In the genomic region with DNA sequence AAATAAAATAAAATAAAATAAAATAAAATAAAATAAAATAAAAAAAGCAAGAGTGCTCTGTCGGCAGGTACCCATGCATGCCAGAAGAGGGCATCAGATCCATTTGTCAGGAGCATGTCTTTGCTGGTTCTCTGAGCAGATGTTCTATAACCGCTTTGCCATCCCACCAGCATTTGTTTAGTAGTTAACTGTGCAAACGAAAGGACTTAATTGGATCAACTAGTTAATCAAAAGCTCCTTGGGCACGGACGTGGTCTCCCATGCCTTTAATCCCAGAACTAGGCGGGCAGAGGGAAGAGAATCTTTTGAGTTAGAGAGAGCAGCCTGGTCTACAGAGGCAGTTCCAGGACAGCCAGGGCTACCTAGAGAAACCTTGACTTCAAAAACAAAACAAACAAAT, we compare ENCODE assay signal across 8 mouse cellular contexts. TPM values are rescaled to one million over a fixed set of nuclear protein-coding genes. Genes with fewer than 3 reads are reported as not detected.
A peak's percentile ranks its signal among the peaks of the same experiment; 100 is the strongest.
DNase-seq lines count a peak whose midpoint lies in the region; ATAC-seq and TF ChIP-seq lines count a peak whose summit lies in the region.

No protein-coding gene starts in this region.

- H3K4me1 ChIP-seq in heart, embryonic 10.5 days, result peaks cover 7% of the 10 kb centered on the region
- H3K4me1 ChIP-seq in cortical plate, adult 2 months (ENCODE audit: control insufficient read depth, insufficient read depth, low read length), result no peaks in the 10 kb centered on the region
- no peaks in the 10 kb centered on the region for H3K4me1 ChIP-seq in intestine, postnatal 0 days (replicated peaks; ENCODE audit: control insufficient read depth, insufficient read depth, low read length)
- H3K4me1 ChIP-seq in neural tube, embryonic 13.5 days (replicated peaks), result no peaks in the 10 kb centered on the region; the same call in 1 of the 2 replicates

- TF ChIP-seq POLR2A in cortical plate, adult 2 months (IDR thresholded peaks at IDR 0.05; ENCODE audit: extremely low read depth, insufficient read depth, low read length), result no peak

- H3K27ac ChIP-seq in heart, embryonic 10.5 days, result no peak overlapping the region
- no peak overlapping the region for H3K27ac ChIP-seq in cortical plate, adult 2 months (ENCODE audit: insufficient read depth, low read length)
- no peak overlapping the region for H3K27ac ChIP-seq in intestine, postnatal 0 days (ENCODE audit: low read depth, low read length)
- H3K27ac ChIP-seq in neural tube, embryonic 13.5 days (replicated peaks), result no peak overlapping the region

- no peak overlapping the region for H3K9ac ChIP-seq in intestine, postnatal 0 days (ENCODE audit: low read depth, low read length)
- H3K9ac ChIP-seq in neural tube, embryonic 13.5 days, result no peak overlapping the region

- H3K4me2 ChIP-seq in intestine, postnatal 0 days (replicated peaks; ENCODE audit: low read depth), result no peak overlapping the region
- no peak overlapping the region; the same call in 1 of the 2 replicates for H3K4me2 ChIP-seq in neural tube, embryonic 13.5 days

- H3K27me3 ChIP-seq in heart, embryonic 10.5 days (ENCODE audit: insufficient read depth, poor library complexity, severe bottlenecking), result peaks cover 26% of the 10 kb centered on the region
- peaks cover 75% of the 10 kb centered on the region for H3K27me3 ChIP-seq in intestine, postnatal 0 days (replicated peaks; ENCODE audit: control insufficient read depth, insufficient read depth, low read length)
- peaks cover 89% of the 10 kb centered on the region for H3K27me3 ChIP-seq in neural tube, embryonic 13.5 days

- intact Hi-C loops in heart, postnatal 36 days (cut with DNase I), result loop anchor here (5.0 kb wide), 1 partner anchor 115 kb away; no protein-coding TSS in a partner anchor

- TF ChIP-seq CTCF in cortical plate, adult 2 months (IDR thresholded peaks at IDR 0.05; ENCODE audit: extremely low read depth, insufficient read depth, low read length), result peak; percentile 48; the same call in 1 of the 2 replicates
- peak; percentile 71 for TF ChIP-seq CTCF in intestine, postnatal 0 days (IDR thresholded peaks at IDR 0.05; ENCODE audit: low read depth)

- H3K4me3 ChIP-seq in heart, embryonic 10.5 days, result peak overlapping the region; percentile 60
- no peak overlapping the region for H3K4me3 ChIP-seq in cortical plate, adult 2 months (ENCODE audit: insufficient read depth, low read length)
- H3K4me3 ChIP-seq in intestine, postnatal 0 days (ENCODE audit: low read depth, low read length), result no peak overlapping the region
- no peak overlapping the region for H3K4me3 ChIP-seq in neural tube, embryonic 13.5 days

- WGBS in heart, embryonic 10.5 days, result 3% methylated on average over 6 of the region's 6 CpGs
- WGBS in intestine, postnatal 0 days, result 4% methylated on average over 6 of the region's 6 CpGs
- 3% methylated on average over 6 of the region's 6 CpGs for WGBS in neural tube, embryonic 13.5 days

- no peak for DNase-seq in heart, embryonic 10.5 days (ENCODE audit: low spot score)
- DNase-seq in heart, postnatal 36 days, result no peak
- peak; percentile 70 for DNase-seq in CD4-positive helper T cell, adult 2 months (ENCODE audit: low read depth, low spot score)
- no peak for DNase-seq in cerebellum, postnatal 25 days
- no peak for DNase-seq in layer of hippocampus, postnatal 10 days (ENCODE audit: low spot score in 2 of 2)

- no peak for ATAC-seq in intestine, postnatal 0 days
- ATAC-seq in neural tube, embryonic 13.5 days (ENCODE audit: low read depth), result peak; percentile 54; the same call in 1 of the 2 replicates

- H3K36me3 ChIP-seq in heart, embryonic 10.5 days, result no peaks in the 10 kb centered on the region
- H3K36me3 ChIP-seq in intestine, postnatal 0 days (ENCODE audit: control insufficient read depth, insufficient read depth), result no peaks in the 10 kb centered on the region
- H3K36me3 ChIP-seq in neural tube, embryonic 13.5 days, result no peaks in the 10 kb centered on the region

- H3K9me3 ChIP-seq in heart, embryonic 10.5 days, result no peaks in the 10 kb centered on the region
- no peaks in the 10 kb centered on the region for H3K9me3 ChIP-seq in intestine, postnatal 0 days (ENCODE audit: control insufficient read depth)
- H3K9me3 ChIP-seq in neural tube, embryonic 13.5 days, result no peaks in the 10 kb centered on the region

RNA-seq across cellular contexts. Expression of gene Fcgr1, which starts 33.4 kb away (rescaled TPM):
- 0.18 and 0.35 TPM in 2 replicates for polyA plus RNA-seq in heart, embryonic 10.5 days (2016; fragmentation: Nextera tagmentation; extraction: Ambion mirVana)
- total RNA-seq in heart, postnatal 36 days (2021), result 1 to 10 TPM in 1 of 2 experiments, under 1 TPM in 1; 0.47 to 1.4 TPM
- polyA plus RNA-seq in cortical plate, adult 2 months (2012; rRNA removed), result 3.6 and 5.1 TPM in 2 replicates
- 2.7 TPM in 2 replicates for polyA plus RNA-seq in intestine, postnatal 0 days (2015; fragmentation: Nextera tagmentation; extraction: Ambion mirVana)
- polyA plus RNA-seq in neural tube, embryonic 13.5 days (2015; fragmentation: Nextera tagmentation; extraction: Ambion mirVana), result 1.9 and 2.1 TPM in 2 replicates
- total RNA-seq in layer of hippocampus, postnatal 10 days (2021), result 1 to 10 TPM; 1.9 TPM

RNA-seq across cellular contexts. Expression of gene Hist2h2bb, which starts 57.6 kb away (rescaled TPM):
- 3.8 and 7.7 TPM in 2 replicates for polyA plus RNA-seq in heart, embryonic 10.5 days (2016; fragmentation: Nextera tagmentation; extraction: Ambion mirVana)
- total RNA-seq in heart, postnatal 36 days (2021), result 10 to 100 TPM; 51.8 to 59.2 TPM
- polyA plus RNA-seq in cortical plate, adult 2 months (2012; rRNA removed), result 3.7 and 6.7 TPM in 2 replicates
- polyA plus RNA-seq in intestine, postnatal 0 days (2015; fragmentation: Nextera tagmentation; extraction: Ambion mirVana), result 2.3 and 3.9 TPM in 2 replicates
- 2.1 and 2.7 TPM in 2 replicates for polyA plus RNA-seq in neural tube, embryonic 13.5 days (2015; fragmentation: Nextera tagmentation; extraction: Ambion mirVana)
- total RNA-seq in layer of hippocampus, postnatal 10 days (2021), result 100 to 1,000 TPM; 211 to 217 TPM

RNA-seq across cellular contexts. Expression of gene Hist2h3b, which starts 58.7 kb away (rescaled TPM):
- 17.8 and 25.8 TPM in 2 replicates for polyA plus RNA-seq in heart, embryonic 10.5 days (2016; fragmentation: Nextera tagmentation; extraction: Ambion mirVana)
- total RNA-seq in heart, postnatal 36 days (2021), result 10 to 100 TPM; 36.6 to 38.6 TPM
- 3.3 and 9.5 TPM in 2 replicates for polyA plus RNA-seq in cortical plate, adult 2 months (2012; rRNA removed)
- polyA plus RNA-seq in intestine, postnatal 0 days (2015; fragmentation: Nextera tagmentation; extraction: Ambion mirVana), result 13.3 and 19.9 TPM in 2 replicates
- polyA plus RNA-seq in neural tube, embryonic 13.5 days (2015; fragmentation: Nextera tagmentation; extraction: Ambion mirVana), result 13.1 and 17.8 TPM in 2 replicates
- total RNA-seq in layer of hippocampus, postnatal 10 days (2021), result 100 to 1,000 TPM; 161 to 165 TPM
